Mouse (Mus musculus) retina, embryonic 14.5 days (tissue): ENCODE measurements around the gene Abcc12.
A peak's percentile ranks its signal among the peaks of the same experiment; 100 is the strongest.

Experiments used
- DNase-seq: peaks from one replicate; pipeline ENCODE4 v3.0.0-alpha.2; 2015; ENCODE audit warnings: low spot score

The Abcc12 gene

GRCm38 (mm10) chr8:86512886-86513285 is 67.6 kb downstream of the Abcc12 start:
- peak; percentile 7 for DNase-seq

- no peak for DNase-seq
These were observed 68.2 kb downstream of the Abcc12 start for GRCm38 (mm10) chr8:86512131-86512792.

- DNase-seq: no peak
These were observed 79.1 kb downstream of the Abcc12 start for GRCm38 (mm10) chr8:86501341-86501740.

- no peak for DNase-seq
These were observed 85.4 kb downstream of the Abcc12 start for GRCm38 (mm10) chr8:86495056-86495455.

- DNase-seq: no peak
These were observed 86.6 kb downstream of the Abcc12 start for GRCm38 (mm10) chr8:86493841-86494240.

GRCm38 (mm10) chr8:86485411-86485810 is 95.1 kb downstream of the Abcc12 start:
- no peak for DNase-seq

- no peak for DNase-seq
These were observed 96.2 kb downstream of the Abcc12 start for GRCm38 (mm10) chr8:86484244-86484643.

- no peak for DNase-seq
These were observed 98.4 kb downstream of the Abcc12 start for GRCm38 (mm10) chr8:86482116-86482515.

GRCm38 (mm10) chr8:86475711-86476438 is 104.6 kb downstream of the Abcc12 start:
- peak; percentile 67 for DNase-seq

- DNase-seq: no peak
These were observed 106.0 kb downstream of the Abcc12 start for GRCm38 (mm10) chr8:86474461-86474860.

- no peak for DNase-seq
These were observed 107.4 kb downstream of the Abcc12 start for GRCm38 (mm10) chr8:86473121-86473520.

- no peak for DNase-seq
These were observed 109.8 kb downstream of the Abcc12 start for GRCm38 (mm10) chr8:86470717-86471116.

GRCm38 (mm10) chr8:86463215-86463614 is 117.3 kb downstream of the Abcc12 start:
- no peak for DNase-seq

GRCm38 (mm10) chr8:86460372-86460771 is 120.1 kb downstream of the Abcc12 start:
- no peak for DNase-seq

GRCm38 (mm10) chr8:86453697-86454480 is 126.6 kb downstream of the Abcc12 start:
- no peak for DNase-seq

GRCm38 (mm10) chr8:86449870-86450515 is 130.5 kb downstream of the Abcc12 start:
- no peak for DNase-seq

GRCm38 (mm10) chr8:86445516-86445915 is 135.0 kb downstream of the Abcc12 start:
- DNase-seq: no peak

GRCm38 (mm10) chr8:86443744-86444143 is 136.7 kb downstream of the Abcc12 start:
- no peak for DNase-seq

GRCm38 (mm10) chr8:86438983-86439299 is 141.5 kb downstream of the Abcc12 start:
- DNase-seq: no peak

GRCm38 (mm10) chr8:86438133-86438982 is 142.1 kb downstream of the Abcc12 start:
- peak; percentile 59 for DNase-seq

- DNase-seq: no peak
These were observed 143.1 kb downstream of the Abcc12 start for GRCm38 (mm10) chr8:86437418-86437817.
